Mouse (Mus musculus): ENCODE results near the gene Smagp. TPM values are rescaled to one million over a fixed set of nuclear protein-coding genes. Genes with fewer than 3 reads are reported as not detected.
"Not testable (repeated sequence)": the region's sequence is repeated elsewhere in the genome, so short reads cannot be mapped to it uniquely, and the experiment has no call there.

Gene Smagp
- polyA plus RNA-seq, 1 experiment from 2014 or later, result 3.6 TPM

DNA sequence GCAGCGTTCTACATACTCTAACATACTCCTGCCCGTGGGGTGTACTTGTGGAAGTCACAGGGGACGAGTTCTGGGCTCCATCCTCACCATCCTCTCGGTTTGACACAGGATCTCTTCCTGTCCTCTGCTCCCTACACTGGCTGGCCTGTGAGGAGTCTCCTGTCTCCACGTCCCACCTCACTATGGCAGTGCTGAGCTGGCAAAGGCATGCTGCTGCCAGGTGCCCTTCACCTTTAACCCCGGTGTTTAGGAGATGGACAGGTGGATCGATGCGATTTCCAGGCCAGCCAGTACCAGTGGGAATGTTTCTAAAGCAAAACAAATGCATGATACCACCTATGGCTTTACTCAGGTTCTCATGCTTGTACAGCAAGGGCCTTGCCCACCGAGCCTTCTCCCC, 13.0 kb downstream of the Smagp start:
- no peak overlapping the region for H3K4me2 ChIP-seq (ENCODE audit: low read length)
- no peaks in the 10 kb centered on the region for H3K4me1 ChIP-seq (ENCODE audit: control insufficient read depth, insufficient read depth, low read depth, low read length)
- ATAC-seq, result no peak
- WGBS, result 92% methylated on average over 9 of the region's 9 CpGs
- no peak overlapping the region for H3K9ac ChIP-seq (ENCODE audit: low read depth, low read length)
- H3K27ac ChIP-seq (ENCODE audit: low read depth, low read length), result no peak overlapping the region
- H3K27me3 ChIP-seq (replicated peaks; ENCODE audit: control insufficient read depth, insufficient read depth, low read length), result no peaks in the 10 kb centered on the region; the same call in 1 of the 2 replicates
- H3K4me3 ChIP-seq (ENCODE audit: low read length), result no peak overlapping the region
- H3K36me3 ChIP-seq (ENCODE audit: control insufficient read depth, insufficient read depth, low read length), result peaks cover 8% of the 10 kb centered on the region; the same call in 1 of the 2 replicates
- no peaks in the 10 kb centered on the region for H3K9me3 ChIP-seq (ENCODE audit: control insufficient read depth, low read length)

DNA sequence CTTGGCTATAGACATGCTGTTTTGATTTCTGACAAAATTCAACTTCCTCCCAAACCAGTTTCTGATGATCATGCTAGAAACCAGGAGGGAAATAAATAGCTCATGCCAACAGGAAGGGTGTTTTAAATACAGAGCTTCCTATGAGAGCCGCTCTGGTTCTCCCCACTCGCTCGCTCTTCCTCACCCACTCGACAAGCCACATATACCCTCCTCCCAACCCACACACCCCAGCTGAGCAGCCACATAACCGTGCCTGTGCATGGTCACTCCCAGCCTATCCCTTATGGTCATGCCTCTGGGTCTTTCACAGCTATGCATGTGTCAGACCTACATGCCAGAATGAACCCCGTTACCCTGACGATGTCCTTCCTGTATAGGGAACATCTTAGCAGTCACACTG, 14.6 kb downstream of the Smagp start:
- no peaks in the 10 kb centered on the region for H3K27me3 ChIP-seq (replicated peaks; ENCODE audit: control insufficient read depth, insufficient read depth, low read length)
- no peak for ATAC-seq
- H3K9me3 ChIP-seq (ENCODE audit: control insufficient read depth, low read length), result no peaks in the 10 kb centered on the region
- no peaks in the 10 kb centered on the region for H3K4me1 ChIP-seq (ENCODE audit: control insufficient read depth, insufficient read depth, low read depth, low read length)
- H3K36me3 ChIP-seq (ENCODE audit: control insufficient read depth, insufficient read depth, low read length), result peaks cover 16% of the 10 kb centered on the region
- H3K9ac ChIP-seq (ENCODE audit: low read depth, low read length), result no peak overlapping the region
- H3K4me2 ChIP-seq (ENCODE audit: low read length), result no peak overlapping the region
- no peak overlapping the region for H3K4me3 ChIP-seq (ENCODE audit: low read length)
- WGBS, result 88% methylated on average over 7 of the region's 7 CpGs
- no peak overlapping the region for H3K27ac ChIP-seq (ENCODE audit: low read depth, low read length)

DNA sequence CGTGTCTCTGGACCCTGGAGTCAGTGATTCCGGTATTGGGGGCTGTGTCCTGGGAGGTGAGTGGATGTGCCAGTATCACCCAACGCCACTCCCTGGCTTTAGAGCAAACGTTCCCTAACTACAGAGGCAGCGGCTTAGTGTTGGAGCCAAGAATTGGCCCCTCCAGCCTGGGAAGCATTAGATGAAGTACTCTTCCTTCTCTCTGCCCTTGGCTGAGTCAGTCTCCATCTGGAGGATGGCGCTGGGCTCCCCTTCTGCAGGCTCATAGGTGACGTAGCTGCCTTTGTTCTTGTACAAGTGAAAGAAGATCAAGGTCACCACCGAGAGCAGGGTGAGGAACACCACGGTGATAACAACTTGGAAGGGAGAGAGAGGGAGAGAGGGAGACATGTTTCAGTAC, 15.1 kb downstream of the Smagp start:
- H3K9ac ChIP-seq (ENCODE audit: low read depth, low read length); H3K9me3 ChIP-seq (ENCODE audit: control insufficient read depth, low read length); ATAC-seq; H3K4me2 ChIP-seq (ENCODE audit: low read length); H3K4me1 ChIP-seq (ENCODE audit: control insufficient read depth, insufficient read depth, low read depth, low read length); H3K27ac ChIP-seq (ENCODE audit: low read depth, low read length); H3K4me3 ChIP-seq (ENCODE audit: low read length); H3K27me3 ChIP-seq (replicated peaks; ENCODE audit: control insufficient read depth, insufficient read depth, low read length): not testable (repeated sequence)
- H3K36me3 ChIP-seq (ENCODE audit: control insufficient read depth, insufficient read depth, low read length), result peaks cover 16% of the 10 kb centered on the region
- WGBS, result 81% methylated on average over 9 of the region's 9 CpGs

DNA sequence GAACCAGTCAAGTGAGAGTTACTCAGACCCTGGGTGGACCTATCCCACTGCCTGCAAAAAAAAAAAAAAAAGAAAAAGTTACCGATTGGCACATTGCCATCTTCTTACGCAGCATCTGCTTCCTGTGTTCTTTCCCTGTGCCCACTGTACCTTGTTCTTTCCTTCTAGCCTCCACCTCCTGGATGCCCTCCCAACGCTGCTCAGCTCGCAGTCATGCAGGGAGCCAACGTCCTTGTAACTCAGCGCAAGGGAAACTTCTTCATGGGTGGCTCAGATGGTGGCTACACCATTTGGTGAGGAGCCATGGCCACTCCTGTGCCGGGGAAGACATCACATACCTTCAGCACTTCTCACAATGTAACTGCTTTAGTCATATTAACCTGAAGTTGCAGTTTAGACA, 17.5 kb downstream of the Smagp start:
- ATAC-seq, result no peak
- Histone ChIP-seq H3K36me3 (ENCODE audit: control insufficient read depth, insufficient read depth, low read length) (peaks cover 16% of the 10 kb centered on the region), H3K4me1 (ENCODE audit: control insufficient read depth, insufficient read depth, low read depth, low read length) (peaks cover 10% of the 10 kb centered on the region), H3K9me3 (ENCODE audit: control insufficient read depth, low read length) (no peaks in the 10 kb centered on the region), H3K27me3 (replicated peaks; ENCODE audit: control insufficient read depth, insufficient read depth, low read length) (no peaks in the 10 kb centered on the region), H3K4me2 (ENCODE audit: low read length) (no peak overlapping the region), H3K27ac (ENCODE audit: low read depth, low read length) (no peak overlapping the region), H3K4me3 (ENCODE audit: low read length) (no peak overlapping the region), H3K9ac (ENCODE audit: low read depth, low read length) (no peak overlapping the region)
- 90% methylated on average over 7 of the region's 7 CpGs for WGBS

DNA sequence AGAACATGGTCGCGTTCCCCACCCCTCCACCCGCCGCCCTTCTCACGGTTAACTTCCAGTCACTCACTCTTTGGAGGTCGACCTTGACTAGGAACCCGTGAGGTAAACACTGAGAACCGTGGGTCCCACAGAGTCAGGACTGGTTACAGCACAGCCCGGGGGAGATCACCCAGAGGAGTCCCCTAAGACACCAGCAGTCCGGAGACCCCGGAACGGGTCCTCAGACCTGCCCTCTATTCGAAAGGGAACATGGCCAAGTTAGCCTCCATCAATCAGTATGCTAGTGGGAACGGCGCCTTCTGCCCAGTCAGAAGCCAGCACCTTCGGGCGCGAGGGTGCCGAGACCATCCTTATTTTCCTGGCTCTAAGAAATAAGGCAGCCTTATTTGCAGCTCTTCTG, 20.5 kb downstream of the Smagp start:
- peaks cover 17% of the 10 kb centered on the region for H3K4me1 ChIP-seq (ENCODE audit: control insufficient read depth, insufficient read depth, low read depth, low read length)
- peak; percentile 38 for ATAC-seq
- 0% methylated on average over 19 of the region's 19 CpGs for WGBS

DNA sequence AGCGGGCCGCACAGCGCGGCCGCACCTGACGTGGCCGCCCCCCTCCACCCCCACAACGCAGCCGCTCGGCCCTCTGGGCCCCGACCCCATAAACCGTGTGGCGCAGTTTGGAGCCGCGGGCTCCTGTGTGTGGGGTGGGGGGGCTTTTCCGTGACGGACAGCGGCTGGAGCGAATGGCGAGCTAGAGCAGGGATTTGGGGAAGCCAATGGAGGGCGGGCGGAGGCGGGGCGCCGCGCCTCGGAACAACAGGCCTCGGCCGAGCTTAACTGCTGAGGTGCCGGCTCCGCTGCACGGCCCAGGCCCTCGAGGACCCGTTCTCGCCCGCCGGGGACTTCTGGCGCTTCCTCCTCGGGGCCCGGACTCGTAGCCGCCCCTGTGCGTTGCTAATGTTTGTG, 20.9 kb downstream of the Smagp start:
- Histone ChIP-seq H3K9me3 (ENCODE audit: control insufficient read depth, low read length) (no peaks in the 10 kb centered on the region), H3K9ac (ENCODE audit: low read depth, low read length) (peak overlapping the region; percentile 91), H3K36me3 (ENCODE audit: control insufficient read depth, insufficient read depth, low read length) (peaks cover 15% of the 10 kb centered on the region), H3K4me3 (ENCODE audit: low read length) (peak overlapping the region; percentile 98), H3K4me2 (ENCODE audit: low read length) (peak overlapping the region; percentile 88), H3K4me1 (ENCODE audit: control insufficient read depth, insufficient read depth, low read depth, low read length) (peaks cover 17% of the 10 kb centered on the region), H3K27me3 (replicated peaks; ENCODE audit: control insufficient read depth, insufficient read depth, low read length) (no peaks in the 10 kb centered on the region), H3K27ac (ENCODE audit: low read depth, low read length) (peak overlapping the region; percentile 97)
- peak; percentile 89 for ATAC-seq
- WGBS, result 0% methylated on average over 26 of the region's 43 CpGs

More for the DNA sequence above, 20.5 kb downstream of the Smagp start:
- Histone ChIP-seq H3K4me2 (ENCODE audit: low read length) (peak overlapping the region; percentile 88), H3K9ac (ENCODE audit: low read depth, low read length) (peak overlapping the region; percentile 91), H3K27ac (ENCODE audit: low read depth, low read length) (peak overlapping the region; percentile 97), H3K9me3 (ENCODE audit: control insufficient read depth, low read length) (no peaks in the 10 kb centered on the region), H3K4me3 (ENCODE audit: low read length) (peak overlapping the region; percentile 98), H3K36me3 (ENCODE audit: control insufficient read depth, insufficient read depth, low read length) (peaks cover 16% of the 10 kb centered on the region), H3K27me3 (replicated peaks; ENCODE audit: control insufficient read depth, insufficient read depth, low read length) (no peaks in the 10 kb centered on the region)

DNA sequence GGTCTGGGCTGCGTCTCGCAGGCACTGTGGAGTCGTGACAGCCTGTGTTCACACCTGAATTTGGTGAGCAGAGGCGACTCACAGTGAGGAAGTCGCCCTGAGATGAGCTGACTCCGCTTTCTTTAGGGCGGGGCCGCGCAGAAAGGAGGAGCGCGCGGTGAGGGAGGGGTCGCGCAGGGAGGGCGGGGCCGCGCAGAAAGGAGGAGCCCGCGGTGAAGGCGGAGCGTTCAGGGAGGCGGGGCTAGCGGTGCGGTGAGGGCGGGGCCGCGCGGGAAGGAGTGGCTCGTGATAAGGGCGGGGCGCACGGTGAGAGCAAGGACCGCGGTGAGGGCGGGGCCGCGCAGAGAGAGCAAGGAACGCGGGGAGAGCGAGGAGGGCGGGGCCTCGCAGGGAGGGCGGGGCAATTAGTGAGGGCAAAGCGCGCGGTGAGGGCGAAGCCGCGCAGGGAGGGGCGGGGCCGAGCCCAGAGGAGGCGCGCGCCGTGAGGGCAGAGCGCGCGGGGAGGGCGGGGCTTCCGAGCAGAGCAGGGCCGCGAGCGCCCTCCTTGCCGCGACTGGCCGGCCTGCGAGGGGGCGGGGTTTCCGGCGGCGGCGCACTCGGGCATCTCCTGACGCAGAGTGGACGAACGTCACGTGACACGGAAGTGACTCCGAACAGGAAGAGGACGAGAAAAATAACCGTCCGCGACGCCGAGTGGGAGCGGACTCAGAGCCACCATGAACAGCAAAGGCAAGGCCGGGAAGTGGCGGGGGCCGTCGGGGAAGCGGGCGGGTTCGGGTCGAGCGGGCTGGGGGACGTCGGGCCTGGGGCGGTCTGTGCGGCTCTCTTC, 21.5 kb downstream of the Smagp start, which contains the start of gene Dazap2:
Gene Dazap2, plus strand, starts transcription at position 354 of the 829 bp plus-strand sequence.
- under 1% methylated on average over 76 of the region's 99 CpGs for WGBS

DNA sequence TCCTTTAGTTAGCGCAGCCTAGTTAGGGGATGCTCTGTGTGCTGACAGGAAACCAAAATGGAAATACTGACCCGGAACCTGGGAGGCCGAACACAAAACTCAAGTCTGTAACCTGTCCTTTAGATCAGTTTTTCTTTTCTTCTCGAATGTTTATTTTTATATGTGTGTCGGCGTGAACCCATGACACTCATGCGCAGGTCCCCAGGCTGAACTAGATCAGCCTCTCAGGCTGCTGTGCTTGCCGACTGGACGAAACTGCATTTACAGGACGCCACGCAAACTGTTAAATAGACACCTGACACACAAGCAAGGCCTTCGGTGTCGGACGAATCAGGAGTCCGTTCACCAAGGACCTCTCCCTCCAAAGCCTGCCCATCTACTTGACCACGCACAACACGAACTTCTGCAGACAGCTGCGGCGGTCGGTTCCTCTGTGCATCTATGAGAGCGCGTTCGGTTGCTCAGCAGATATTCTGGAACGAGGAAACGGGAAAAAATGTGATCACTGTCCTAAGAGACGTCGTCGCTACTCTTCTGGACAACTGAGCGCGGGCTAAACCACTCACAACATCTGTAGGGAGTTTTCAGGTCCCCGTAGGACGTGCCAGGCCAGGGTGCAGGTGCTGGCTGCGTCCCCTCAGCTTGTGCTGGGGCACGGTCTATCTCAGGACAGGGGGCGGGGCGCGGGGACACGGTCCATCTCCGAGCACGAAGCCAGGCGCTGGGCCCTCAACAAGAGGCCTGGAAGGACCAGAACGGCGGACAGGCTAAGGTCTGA, 22.3 kb downstream of the Smagp start:
- peak overlapping the region; percentile 98 for H3K4me3 ChIP-seq (ENCODE audit: low read length)
- H3K4me1 ChIP-seq (ENCODE audit: control insufficient read depth, insufficient read depth, low read depth, low read length), result peaks cover 17% of the 10 kb centered on the region
- ATAC-seq, result peak; percentile 1; the same call in 1 of the 2 replicates
- no peaks in the 10 kb centered on the region for H3K9me3 ChIP-seq (ENCODE audit: control insufficient read depth, low read length)
- 7% methylated on average over 43 of the region's 43 CpGs for WGBS
- peak overlapping the region; percentile 85 for H3K4me2 ChIP-seq (ENCODE audit: low read length)
- peaks cover 11% of the 10 kb centered on the region for H3K36me3 ChIP-seq (ENCODE audit: control insufficient read depth, insufficient read depth, low read length)
- peak overlapping the region; percentile 77 for H3K9ac ChIP-seq (ENCODE audit: low read depth, low read length)
- peak overlapping the region; percentile 97 for H3K27ac ChIP-seq (ENCODE audit: low read depth, low read length)
- no peaks in the 10 kb centered on the region for H3K27me3 ChIP-seq (replicated peaks; ENCODE audit: control insufficient read depth, insufficient read depth, low read length)

More for the DNA sequence above, 21.5 kb downstream of the Smagp start, which contains the start of gene Dazap2:
- ATAC-seq, result peak; percentile 83
- Histone ChIP-seq H3K27me3 (replicated peaks; ENCODE audit: control insufficient read depth, insufficient read depth, low read length) (no peaks in the 10 kb centered on the region), H3K36me3 (ENCODE audit: control insufficient read depth, insufficient read depth, low read length) (peaks cover 13% of the 10 kb centered on the region), H3K9ac (ENCODE audit: low read depth, low read length) (peak within 1 kb of the TSS; percentile 91), H3K9me3 (ENCODE audit: control insufficient read depth, low read length) (no peaks in the 10 kb centered on the region), H3K4me2 (ENCODE audit: low read length) (peak within 1 kb of the TSS; percentile 88), H3K4me3 (ENCODE audit: low read length) (peak within 1 kb of the TSS; percentile 98), H3K27ac (ENCODE audit: low read depth, low read length) (peak within 1 kb of the TSS; percentile 97), H3K4me1 (ENCODE audit: control insufficient read depth, insufficient read depth, low read depth, low read length) (peaks cover 17% of the 10 kb centered on the region)

DNA sequence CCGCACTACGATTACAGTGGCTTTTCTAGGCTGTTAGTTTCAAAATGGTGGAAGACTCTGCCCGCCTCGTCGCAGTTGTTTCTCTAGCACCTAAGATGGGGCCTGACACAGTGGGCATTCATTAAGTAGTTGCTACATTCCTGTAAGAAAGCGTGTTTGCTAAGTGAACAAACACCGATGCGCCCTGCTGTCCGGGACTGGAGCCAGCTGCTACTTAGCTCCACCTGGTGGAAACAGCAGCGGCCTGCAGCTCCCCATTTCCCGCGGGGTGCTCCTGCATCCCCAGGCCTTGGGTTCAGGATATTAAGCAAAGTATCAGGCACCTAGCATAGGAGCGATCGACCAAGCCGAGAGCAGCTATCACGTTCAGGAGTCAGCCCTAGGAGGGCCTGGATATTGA, 23.2 kb downstream of the Smagp start:
- 8% methylated on average over 16 of the region's 16 CpGs for WGBS
- H3K4me1 ChIP-seq (ENCODE audit: control insufficient read depth, insufficient read depth, low read depth, low read length), result peaks cover 17% of the 10 kb centered on the region
- peaks cover 7% of the 10 kb centered on the region for H3K36me3 ChIP-seq (ENCODE audit: control insufficient read depth, insufficient read depth, low read length)
- H3K9ac ChIP-seq (ENCODE audit: low read depth, low read length), result peak overlapping the region; percentile 35
- no peaks in the 10 kb centered on the region for H3K27me3 ChIP-seq (replicated peaks; ENCODE audit: control insufficient read depth, insufficient read depth, low read length)
- peak overlapping the region; percentile 53 for H3K4me2 ChIP-seq (ENCODE audit: low read length)
- no peak for ATAC-seq
- H3K4me3 ChIP-seq (ENCODE audit: low read length), result peak overlapping the region; percentile 22
- H3K9me3 ChIP-seq (ENCODE audit: control insufficient read depth, low read length), result no peaks in the 10 kb centered on the region
- H3K27ac ChIP-seq (ENCODE audit: low read depth, low read length), result no peak overlapping the region
